Mouse (Mus musculus) hindbrain, embryonic 10.5 days (tissue): ENCODE data around the gene Vwde. TPM values are rescaled to one million over a fixed set of nuclear protein-coding genes. Genes with fewer than 3 reads are reported as not detected.

Experiments
- DNase-seq: peaks from one replicate; pipeline ENCODE4 v3.0.0-alpha.2; 2017; ENCODE audit warnings: low spot score
- H3K27ac ChIP-seq: fragments of 300-500 bp; sonication (generic); 2 replicates; pipeline ENCODE4 v1.5.1; 2016; ENCODE audit warnings: mild to moderate bottlenecking, moderate library complexity
- H3K27me3 ChIP-seq: fragments of 300-500 bp; sonication (generic); 2 replicates; pipeline ENCODE4 v1.6.1; 2016; ENCODE audit warnings: mild to moderate bottlenecking; ENCODE audit not compliant: poor library complexity, insufficient read depth, severe bottlenecking
- H3K36me3 ChIP-seq: fragments of 300-500 bp; sonication (generic); 2 replicates; pipeline ENCODE4 v1.6.1; 2016; ENCODE audit warnings: mild to moderate bottlenecking, moderate library complexity
- H3K4me1 ChIP-seq: fragments of 300-500 bp; sonication (generic); replicated peaks from 2 replicates; pipeline ENCODE4 v1.6.1; 2016; ENCODE audit warnings: mild to moderate bottlenecking
- H3K4me3 ChIP-seq: fragments of 300-500 bp; sonication (generic); 2 replicates; pipeline ENCODE4 v1.5.1; 2016; ENCODE audit warnings: mild to moderate bottlenecking, moderate library complexity
- H3K9me3 ChIP-seq: fragments of 300-500 bp; sonication (generic); 2 replicates; pipeline ENCODE4 v1.6.1; 2016; ENCODE audit warnings: mild to moderate bottlenecking, moderate library complexity
- WGBS: fragments of 180-500 bp; shearing (Covaris S2); methylation state at CpG from one replicate; pipeline ENCODE4 v1.1.7; 2016; 5-methylcytosine and 5-hydroxymethylcytosine counted together
- polyA plus RNA-seq: library from polyadenylated mRNA; unstranded; fragments of >200 nt; fragmentation: Nextera tagmentation; extraction: Ambion mirVana; gene quantifications from 2 replicates; pipeline ENCODE4 v1.2.1, GENCODE M21; 2016

The Vwde gene
- polyA plus RNA-seq, 1 experiment from 2014 or later, result 0.08 TPM

DNA sequence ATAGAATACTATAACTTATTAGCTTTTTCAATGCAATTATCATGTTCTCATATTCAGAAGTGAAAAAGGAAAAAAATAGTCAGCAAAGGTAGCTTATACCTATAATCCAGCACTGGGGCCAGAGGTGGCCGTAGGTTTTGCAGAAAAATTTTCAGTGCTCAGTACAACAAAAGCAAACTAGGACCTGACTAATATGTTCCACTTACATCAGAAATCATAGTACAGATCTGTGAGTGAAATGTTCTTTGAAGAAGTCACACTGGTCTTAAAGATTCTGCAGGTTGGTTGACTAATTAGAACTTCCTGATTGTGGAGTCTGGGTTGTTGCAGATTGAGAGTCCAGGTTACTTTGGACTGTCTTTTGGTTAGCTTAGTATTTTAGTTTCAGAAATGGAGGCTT, 87.5 kb downstream of the Vwde start:
- DNase-seq, result no peak
- H3K36me3 ChIP-seq, result no peaks in the 10 kb centered on the region
- no peaks in the 10 kb centered on the region for H3K4me1 ChIP-seq
- no peak overlapping the region for H3K4me3 ChIP-seq
- WGBS, result 100% methylated on average over 1 of the region's 1 CpGs
- no peak overlapping the region for H3K27ac ChIP-seq
- H3K9me3 ChIP-seq, result no peaks in the 10 kb centered on the region
- no peaks in the 10 kb centered on the region for H3K27me3 ChIP-seq

DNA sequence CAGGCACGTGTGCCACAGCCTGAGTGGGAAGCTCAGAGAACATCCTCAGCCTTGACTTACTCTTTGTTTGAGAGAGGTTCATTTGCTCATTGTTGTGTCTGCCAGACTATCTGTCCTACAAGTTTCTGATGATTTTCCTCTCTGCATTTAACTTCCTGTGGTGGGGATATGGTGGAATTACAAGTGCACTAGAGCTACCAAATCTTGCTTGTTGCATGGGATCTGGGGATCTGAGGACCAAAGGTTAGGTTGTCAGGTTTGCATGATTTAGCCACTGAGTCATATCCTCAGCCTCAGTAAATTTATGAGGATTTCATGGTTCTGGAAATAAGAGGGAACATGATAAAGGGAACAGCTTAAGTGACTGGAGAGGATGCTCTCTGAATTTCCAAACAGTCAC, 116.1 kb downstream of the Vwde start:
- H3K27ac ChIP-seq, result no peak overlapping the region
- WGBS, result 81% methylated on average over 1 of the region's 1 CpGs

More for the DNA sequence above, 116.1 kb downstream of the Vwde start:
- Histone ChIP-seq H3K4me1 (no peaks in the 10 kb centered on the region), H3K27me3 (no peaks in the 10 kb centered on the region), H3K4me3 (no peak overlapping the region), H3K9me3 (no peaks in the 10 kb centered on the region), H3K36me3 (no peaks in the 10 kb centered on the region)
- DNase-seq, result no peak

Other genes starting within 250 kb of the Vwde start
- gene Tmem106b, start 155.2 kb downstream of the Vwde start, polyA plus RNA-seq, result 18.3 and 19.4 TPM in 2 replicates